In genomic region chr1:190137943-190138342, GRCm38 (mm10) we compare ENCODE assay signal across 12 mouse cellular contexts. TPM values are rescaled to one million over a fixed set of nuclear protein-coding genes. Genes with fewer than 3 reads are reported as not detected.
DNase-seq lines count a peak whose midpoint lies in the region; ATAC-seq and TF ChIP-seq lines count a peak whose summit lies in the region.
"Had no signal": no experiment of that assay in that cellular context is flagged by ENCODE, and none has a peak within 500 bp of the region (broad histone marks: within the 10 kb centered on the region; RNA-seq: fewer than 3 reads in every experiment).

No protein-coding gene starts in this region.

- H3K36me3 ChIP-seq in forebrain, postnatal 0 days (ENCODE audit: insufficient read depth): no peaks in the 10 kb centered on the region
- H3K36me3 ChIP-seq in midbrain, embryonic 16.5 days (ENCODE audit: control insufficient read depth, insufficient read depth, low read length): no peaks in the 10 kb centered on the region
- H3K36me3 ChIP-seq in intestine, postnatal 0 days (ENCODE audit: control insufficient read depth, insufficient read depth): no peaks in the 10 kb centered on the region
- H3K36me3 ChIP-seq: liver, embryonic 15.5 days had no signal

- WGBS in cerebellum, adult 2 months: 23% methylated on average over 10 of the region's 10 CpGs
- 42% methylated on average over 10 of the region's 10 CpGs for WGBS in forebrain, postnatal 0 days
- 46% methylated on average over 10 of the region's 10 CpGs for WGBS in midbrain, embryonic 16.5 days
- WGBS in intestine, postnatal 0 days: 83% methylated on average over 10 of the region's 10 CpGs

- H3K27me3 ChIP-seq in cerebellum, adult 2 months (ENCODE audit: control insufficient read depth, insufficient read depth, low read length): no peaks in the 10 kb centered on the region
- H3K27me3 ChIP-seq in forebrain, postnatal 0 days (ENCODE audit: insufficient read depth, low read length): peaks cover 27% of the 10 kb centered on the region; the same call in 1 of the 2 replicates
- H3K27me3 ChIP-seq in midbrain, embryonic 16.5 days (ENCODE audit: control insufficient read depth, insufficient read depth, low read depth, low read length): peaks cover 2% of the 10 kb centered on the region; the same call in 1 of the 2 replicates
- no peaks in the 10 kb centered on the region for H3K27me3 ChIP-seq in intestine, postnatal 0 days (replicated peaks; ENCODE audit: control insufficient read depth, insufficient read depth, low read length)
- H3K27me3 ChIP-seq: liver, embryonic 15.5 days; megakaryocyte, embryonic 14.5 days had no signal

- H3K9ac ChIP-seq in forebrain, postnatal 0 days: no peak overlapping the region
- H3K9ac ChIP-seq in midbrain, embryonic 16.5 days (ENCODE audit: low read depth, low read length): no peak overlapping the region
- no peak overlapping the region for H3K9ac ChIP-seq in intestine, postnatal 0 days (ENCODE audit: low read depth, low read length)
- H3K9ac ChIP-seq: liver, embryonic 15.5 days had no signal

- ATAC-seq in forebrain, postnatal 0 days: peak; percentile 36; the same call in 1 of the 2 replicates
- peak; percentile 50; the same call in 1 of the 2 replicates for ATAC-seq in midbrain, embryonic 16.5 days
- no peak for ATAC-seq in intestine, postnatal 0 days
- no peak for ATAC-seq in activated CD4-positive, CD25-positive, alpha-beta regulatory T cell, adult 4 months

- H3K27ac ChIP-seq in cerebellum, adult 2 months (ENCODE audit: insufficient read depth, low read length): no peak overlapping the region
- no peak overlapping the region for H3K27ac ChIP-seq in forebrain, postnatal 0 days (ENCODE audit: low read depth, low read length)
- H3K27ac ChIP-seq in midbrain, embryonic 16.5 days (ENCODE audit: low read length): peak overlapping the region; percentile 48
- H3K27ac ChIP-seq in intestine, postnatal 0 days (ENCODE audit: low read depth, low read length): no peak overlapping the region
- H3K27ac ChIP-seq: liver, embryonic 15.5 days; stomach, postnatal 0 days had no signal

- no peak overlapping the region for H3K4me3 ChIP-seq in cerebellum, adult 2 months (replicated peaks; ENCODE audit: insufficient read depth, low read depth, low read length)
- H3K4me3 ChIP-seq in forebrain, postnatal 0 days (ENCODE audit: low read depth, low read length): no peak overlapping the region
- H3K4me3 ChIP-seq in midbrain, embryonic 16.5 days (ENCODE audit: low read depth, low read length): no peak overlapping the region
- no peak overlapping the region for H3K4me3 ChIP-seq in intestine, postnatal 0 days (ENCODE audit: low read depth, low read length)
- H3K4me3 ChIP-seq: liver, embryonic 15.5 days; megakaryocyte, embryonic 14.5 days had no signal

- H3K9me3 ChIP-seq in forebrain, postnatal 0 days (ENCODE audit: low read length): no peaks in the 10 kb centered on the region
- H3K9me3 ChIP-seq in midbrain, embryonic 16.5 days (replicated peaks; ENCODE audit: control insufficient read depth, low read length, poor library complexity, severe bottlenecking): no peaks in the 10 kb centered on the region
- no peaks in the 10 kb centered on the region for H3K9me3 ChIP-seq in intestine, postnatal 0 days (ENCODE audit: control insufficient read depth)
- H3K9me3 ChIP-seq: liver, embryonic 15.5 days had no signal

- peak; percentile 6 to 8 for DNase-seq in left cerebral cortex, adult 18-20 months (ENCODE audit: low spot score in 2 of 2)
- DNase-seq in left cerebral cortex, adult 8-10 months (ENCODE audit: low spot score in 2 of 2): no peak
- peak; percentile 31 to 33 for DNase-seq in cerebellum, adult 2 months
- DNase-seq in forebrain, postnatal 0 days: no peak
- DNase-seq in layer of hippocampus, postnatal 25 days (ENCODE audit: extremely low spot score in 1 of 2, low spot score in 1 of 2): no peak
- DNase-seq: gastrocnemius, postnatal 36 days had no signal

- peaks cover 5% of the 10 kb centered on the region for H3K4me1 ChIP-seq in cerebellum, adult 2 months (ENCODE audit: control insufficient read depth, insufficient read depth, low read length)
- H3K4me1 ChIP-seq in forebrain, postnatal 0 days (ENCODE audit: insufficient read depth): no peaks in the 10 kb centered on the region
- H3K4me1 ChIP-seq in midbrain, embryonic 16.5 days (ENCODE audit: control insufficient read depth, insufficient read depth, low read length): peaks cover 12% of the 10 kb centered on the region; the same call in 1 of the 2 replicates
- H3K4me1 ChIP-seq in intestine, postnatal 0 days (replicated peaks; ENCODE audit: control insufficient read depth, insufficient read depth, low read length): no peaks in the 10 kb centered on the region
- H3K4me1 ChIP-seq: liver, embryonic 15.5 days; megakaryocyte, embryonic 14.5 days had no signal

- no peak overlapping the region for H3K4me2 ChIP-seq in forebrain, postnatal 0 days (ENCODE audit: low read depth)
- no peak overlapping the region for H3K4me2 ChIP-seq in midbrain, embryonic 16.5 days (ENCODE audit: low read length)
- no peak overlapping the region for H3K4me2 ChIP-seq in intestine, postnatal 0 days (replicated peaks; ENCODE audit: low read depth)
- H3K4me2 ChIP-seq: liver, embryonic 15.5 days had no signal

- no peak for TF ChIP-seq CTCF in cerebellum, adult 2 months (IDR thresholded peaks at IDR 0.05; ENCODE audit: borderline replicate concordance, insufficient read depth, low read depth, low read length)
- no peak for TF ChIP-seq CTCF in forebrain, postnatal 0 days (IDR thresholded peaks at IDR 0.05; ENCODE audit: low read depth)
- TF ChIP-seq CTCF in intestine, postnatal 0 days (IDR thresholded peaks at IDR 0.05; ENCODE audit: low read depth): no peak

- no peak for TF ChIP-seq POLR2A in cerebellum, adult 2 months (IDR thresholded peaks at IDR 0.05; ENCODE audit: borderline replicate concordance, insufficient read depth, low read length)

RNA-seq across cellular contexts. Expression of gene Prox1, which starts 32.6 kb away (rescaled TPM):
- total RNA-seq in left cerebral cortex, adult 18-20 months (2021): 1 to 10 TPM; 8.5 to 9.0 TPM
- total RNA-seq in left cerebral cortex, adult 8-10 months (2022): 10 to 100 TPM in 3 of 4 experiments, 1 to 10 TPM in 1; 9.5 to 12.4 (median 10.9) TPM
- polyA plus RNA-seq in cerebellum, adult 2 months (2012; rRNA removed): 13.7 and 14.7 TPM in 2 replicates
- total RNA-seq in forebrain, postnatal 0 days (2014; rRNA removed): 13.4 and 24.8 TPM in 2 replicates
- 6.2 and 16.2 TPM in 2 replicates for polyA plus RNA-seq in forebrain, postnatal 0 days (2015; fragmentation: Nextera tagmentation; extraction: Ambion mirVana)
- 15.9 and 33.5 TPM in 2 replicates for polyA plus RNA-seq in midbrain, embryonic 16.5 days (2015; fragmentation: Nextera tagmentation; extraction: Ambion mirVana)
- 1.4 and 1.5 TPM in 2 replicates for polyA plus RNA-seq in intestine, postnatal 0 days (2015; fragmentation: Nextera tagmentation; extraction: Ambion mirVana)
- under 1 TPM in 1 of 2 experiments, not detected in 1; 0.05 TPM for polyA plus RNA-seq in activated CD4-positive, CD25-positive, alpha-beta regulatory T cell, adult 4 months (2017; shearing (Covaris generic))
- total RNA-seq in layer of hippocampus, postnatal 25 days (2021): 100 to 1,000 TPM in 1 of 2 experiments, 10 to 100 TPM in 1; 93.4 to 124 TPM

Comparison
In these comparisons a context has a peak if more than half of its experiments do, and no peak if none do; other contexts are left out.
1. DNase-seq: peak in left cerebral cortex, adult 18-20 months (2 of 2) and cerebellum, adult 2 months (2 of 2); none in left cerebral cortex, adult 8-10 months (0 of 2), forebrain, postnatal 0 days (single experiment) and layer of hippocampus, postnatal 25 days (0 of 2).
2. ATAC-seq: peak in forebrain, postnatal 0 days (single experiment) and midbrain, embryonic 16.5 days (single experiment); none in intestine, postnatal 0 days (single experiment) and activated CD4-positive, CD25-positive, alpha-beta regulatory T cell, adult 4 months (single experiment).